Mouse (Mus musculus) CD4-positive, CD25-positive, alpha-beta regulatory T cell, adult 2 months (primary cell): Measurements from ENCODE around the gene Slc25a25.
"Not testable (repeated sequence)": the region's sequence is repeated elsewhere in the genome, so short reads cannot be mapped to it uniquely, and the experiment has no call there.

ENCODE experiments used
- DNase-seq: peaks from one replicate; pipeline ENCODE4 v3.0.0-alpha.2; 2012; ENCODE audit warnings: low read depth, low spot score

Gene Slc25a25

GRCm38 (mm10) chr2:32450881-32451844 lies at the start of gene Slc25a25:
Slc25a25 (minus strand) TSS chr2:32451445.
- peak; percentile 98 for DNase-seq

GRCm38 (mm10) chr2:32500461-32500860 lies 49.2 kb upstream of the Slc25a25 start:
- DNase-seq: no peak

GRCm38 (mm10) chr2:32499365-32499764 lies 48.1 kb upstream of the Slc25a25 start:
- no peak for DNase-seq

- peak; percentile 69 for DNase-seq
These were observed 44.9 kb upstream of the Slc25a25 start for GRCm38 (mm10) chr2:32496190-32496589.

GRCm38 (mm10) chr2:32495185-32495726 lies 44.0 kb upstream of the Slc25a25 start:
- peak; percentile 95 for DNase-seq

GRCm38 (mm10) chr2:32494522-32494921 lies 43.3 kb upstream of the Slc25a25 start:
- peak; percentile 43 for DNase-seq

GRCm38 (mm10) chr2:32493301-32493701 lies 42.1 kb upstream of the Slc25a25 start:
- DNase-seq: peak; percentile 92

GRCm38 (mm10) chr2:32492661-32493060 lies 41.4 kb upstream of the Slc25a25 start:
- peak; percentile 54 for DNase-seq

GRCm38 (mm10) chr2:32490730-32491129 lies 39.5 kb upstream of the Slc25a25 start:
- DNase-seq: not testable (repeated sequence)

- DNase-seq: peak; percentile 93
These were observed 37.4 kb upstream of the Slc25a25 start for GRCm38 (mm10) chr2:32488679-32489078.

- peak; percentile 95 for DNase-seq
These were observed 35.9 kb upstream of the Slc25a25 start for GRCm38 (mm10) chr2:32487124-32487623.

GRCm38 (mm10) chr2:32486155-32486554 lies 34.9 kb upstream of the Slc25a25 start:
- no peak for DNase-seq

GRCm38 (mm10) chr2:32485751-32486150 lies 34.5 kb upstream of the Slc25a25 start:
- DNase-seq: no peak

GRCm38 (mm10) chr2:32484933-32485332 lies 33.7 kb upstream of the Slc25a25 start:
- no peak for DNase-seq

- peak; percentile 68 for DNase-seq
These were observed 32.1 kb upstream of the Slc25a25 start for GRCm38 (mm10) chr2:32483179-32483875.

GRCm38 (mm10) chr2:32482351-32482750 lies 31.1 kb upstream of the Slc25a25 start:
- no peak for DNase-seq

GRCm38 (mm10) chr2:32475361-32475760 lies 24.1 kb upstream of the Slc25a25 start:
- DNase-seq: not testable (repeated sequence)

- peak; percentile 56 for DNase-seq
These were observed 20.4 kb upstream of the Slc25a25 start for GRCm38 (mm10) chr2:32471681-32472061.

GRCm38 (mm10) chr2:32471001-32471680 lies 19.9 kb upstream of the Slc25a25 start:
- DNase-seq: no peak

GRCm38 (mm10) chr2:32464212-32464891 lies 13.1 kb upstream of the Slc25a25 start:
- DNase-seq: peak; percentile 47

GRCm38 (mm10) chr2:32463773-32464172 lies 12.5 kb upstream of the Slc25a25 start:
- DNase-seq: peak; percentile 22
